Mouse (Mus musculus) lung, postnatal 0 days (tissue): ENCODE measurements around the gene Trmt5. TPM values are rescaled to one million over a fixed set of nuclear protein-coding genes. Genes with fewer than 3 reads are reported as not detected.

Experiments used
- ATAC-seq: fragments of 200-750 bp; cut with Nextera tagmentation; 2 replicates; pipeline ENCODE4 v1.8.0; 2017; ENCODE audit warnings: moderate library complexity
- DNase-seq: peaks from one replicate; pipeline ENCODE4 v3.0.0-alpha.2; 2016; ENCODE audit warnings: low spot score
- H3K27ac ChIP-seq: fragments of 300-500 bp; sonication (generic); 2 replicates; pipeline ENCODE4 v1.5.1; 2014; ENCODE audit warnings: antibody characterized with exemption, mild to moderate bottlenecking, low read length, mixed read lengths
- H3K27me3 ChIP-seq: fragments of 300-500 bp; sonication (generic); replicated peaks from 2 replicates; pipeline ENCODE4 v1.6.1; 2014; ENCODE audit warnings: low read length, mixed read lengths; ENCODE audit not compliant: insufficient read depth
- H3K36me3 ChIP-seq: fragments of 300-500 bp; sonication (generic); 2 replicates; pipeline ENCODE4 v1.6.1; 2014; ENCODE audit warnings: low read length, mixed read lengths; ENCODE audit not compliant: insufficient read depth
- H3K4me1 ChIP-seq: fragments of 300-500 bp; sonication (generic); 2 replicates; pipeline ENCODE4 v1.6.1; 2014; ENCODE audit warnings: antibody characterized with exemption, low read depth, low read length, mixed read lengths; ENCODE audit not compliant: insufficient read depth
- H3K4me2 ChIP-seq: fragments of 300-500 bp; sonication (generic); replicated peaks from 2 replicates; pipeline ENCODE4 v1.6.1; 2014; ENCODE audit warnings: low read depth, mild to moderate bottlenecking, low read length, moderate library complexity, mixed read lengths
- H3K4me3 ChIP-seq: fragments of 300-500 bp; sonication (generic); 2 replicates; pipeline ENCODE4 v1.5.1; 2014; ENCODE audit warnings: low read depth, low read length
- H3K9ac ChIP-seq: fragments of 300-500 bp; sonication (generic); replicated peaks from 2 replicates; pipeline ENCODE4 v1.6.1; 2014; ENCODE audit warnings: low read depth, mild to moderate bottlenecking
- H3K9me3 ChIP-seq: fragments of 300-500 bp; sonication (generic); 2 replicates; pipeline ENCODE4 v1.6.1; 2016; ENCODE audit warnings: low read length, mixed read lengths
- CTCF ChIP-seq: IDR thresholded peaks from 2 replicates; pipeline ENCODE4 v1.5.1; 2016; ENCODE audit warnings: antibody characterized with exemption, mild to moderate bottlenecking
- EP300 ChIP-seq: IDR thresholded peaks from 2 replicates; pipeline ENCODE4 v1.6.1; 2016; ENCODE audit warnings: antibody characterized with exemption, mild to moderate bottlenecking, control low read depth
- WGBS: fragments of 180-500 bp; shearing (Covaris S2); extraction: QIAGEN DNeasy Blood & Tissue Kit; methylation state at CpG from one replicate; pipeline ENCODE4 v1.1.7; 2014; 5-methylcytosine and 5-hydroxymethylcytosine counted together
- polyA plus RNA-seq: library from polyadenylated mRNA; unstranded; fragments of >200 nt; fragmentation: Nextera tagmentation; extraction: Ambion mirVana; gene quantifications from 2 replicates; pipeline ENCODE4 v1.2.1, GENCODE M21; 2015

Gene Trmt5
- polyA plus RNA-seq, 1 experiment from 2014 or later = 9.0 TPM

DNA sequence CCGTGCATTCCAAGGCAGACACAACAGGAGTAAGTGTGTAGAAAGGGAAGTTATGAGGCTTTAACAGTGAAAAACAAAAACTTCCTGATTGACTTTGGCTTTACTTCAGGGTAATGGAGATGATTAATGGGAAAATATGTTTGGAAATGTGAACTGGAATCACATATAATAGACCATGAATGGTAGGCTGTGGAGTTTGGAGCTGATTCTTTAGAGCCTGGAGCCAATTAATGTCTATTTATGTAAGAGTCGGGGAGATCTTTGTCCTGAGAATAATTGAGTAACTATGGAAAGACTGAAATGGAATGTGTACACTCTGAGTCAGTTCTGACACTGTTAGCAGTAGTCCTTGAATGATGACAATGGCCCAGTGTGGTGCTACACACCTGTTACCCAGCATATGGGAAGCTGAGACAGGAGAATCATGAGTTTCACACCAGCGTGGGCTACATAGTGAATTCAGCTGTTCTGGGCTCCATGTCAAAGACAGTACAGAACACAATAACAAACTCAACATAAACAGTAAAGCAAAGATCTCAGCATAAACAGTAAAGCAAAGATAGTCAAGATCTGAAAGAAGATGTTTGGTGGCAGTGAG, 21.0 kb downstream of the Trmt5 start:
- no peak overlapping the region for H3K27ac ChIP-seq
- TF ChIP-seq EP300 (no peak), CTCF (no peak)
- H3K4me3 ChIP-seq = no peak overlapping the region
- no peaks in the 10 kb centered on the region for H3K9me3 ChIP-seq
- 57% methylated on average over 3 of the region's 3 CpGs for WGBS
- ATAC-seq = no peak
- no peaks in the 10 kb centered on the region for H3K4me1 ChIP-seq
- peak; percentile 12 for DNase-seq
- no peak overlapping the region for H3K9ac ChIP-seq
- no peaks in the 10 kb centered on the region for H3K27me3 ChIP-seq
- H3K4me2 ChIP-seq = no peak overlapping the region
- H3K36me3 ChIP-seq = no peaks in the 10 kb centered on the region

DNA sequence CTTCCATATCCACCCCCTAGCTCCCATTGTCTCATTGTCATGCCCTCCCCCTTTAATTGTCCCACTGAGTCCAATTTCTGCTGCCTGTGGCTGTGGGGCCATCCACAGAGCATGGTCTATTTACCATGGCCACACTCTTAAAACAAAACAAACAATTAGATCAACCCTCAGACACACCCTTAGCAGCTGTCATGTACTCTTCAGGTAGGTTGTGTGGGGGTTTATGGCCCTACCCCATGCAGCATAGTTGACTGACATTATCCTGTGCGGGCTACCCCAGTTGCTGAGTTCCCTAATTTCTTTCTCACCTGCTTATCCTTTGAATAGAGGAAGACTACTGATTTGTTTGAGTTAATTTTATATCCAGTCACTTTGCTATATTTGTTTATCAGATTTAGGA, 26.2 kb downstream of the Trmt5 start:
- Histone ChIP-seq H3K36me3 (no peaks in the 10 kb centered on the region), H3K27ac (no peak overlapping the region), H3K4me1 (no peaks in the 10 kb centered on the region), H3K9me3 (no peaks in the 10 kb centered on the region), H3K4me2 (no peak overlapping the region), H3K27me3 (no peaks in the 10 kb centered on the region), H3K4me3 (no peak overlapping the region), H3K9ac (no peak overlapping the region)
- DNase-seq (no peak), ATAC-seq (no peak)
- WGBS = 94% methylated on average over 1 of the region's 1 CpGs
- TF ChIP-seq CTCF (no peak), EP300 (no peak)

DNA sequence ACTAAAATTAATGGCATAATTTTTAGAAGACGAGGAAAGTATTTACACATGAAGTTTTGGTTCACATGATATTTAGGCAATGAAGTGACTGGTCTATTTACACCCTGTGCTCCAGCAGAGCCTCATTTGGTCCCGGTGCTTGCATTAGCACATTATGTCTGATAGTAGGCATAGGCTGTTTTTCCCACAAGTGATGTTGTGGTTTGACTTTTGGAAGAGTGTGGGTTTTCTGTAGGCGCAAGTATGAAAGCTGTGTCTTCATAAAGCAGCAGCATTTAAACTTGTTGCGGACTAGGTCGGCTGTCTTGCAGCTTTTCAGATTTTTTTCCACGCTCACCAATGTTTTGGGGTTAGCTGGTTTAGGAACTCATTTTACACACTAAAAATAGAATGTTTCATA, 27.2 kb downstream of the Trmt5 start:
- no peaks in the 10 kb centered on the region for H3K4me1 ChIP-seq

GRCm38 (mm10) chr12:73255006-73255405, 31.5 kb downstream of the Trmt5 start:
- H3K27me3 ChIP-seq = no peaks in the 10 kb centered on the region
- ATAC-seq (no peak), DNase-seq (no peak)
- no peaks in the 10 kb centered on the region for H3K9me3 ChIP-seq
- H3K9ac ChIP-seq = no peak overlapping the region
- TF ChIP-seq EP300 (no peak), CTCF (no peak)
- H3K4me1 ChIP-seq = no peaks in the 10 kb centered on the region
- H3K27ac ChIP-seq = no peak overlapping the region
- H3K36me3 ChIP-seq = no peaks in the 10 kb centered on the region
- no peak overlapping the region for H3K4me3 ChIP-seq
- 51% methylated on average over 2 of the region's 2 CpGs for WGBS
- no peak overlapping the region for H3K4me2 ChIP-seq

More for the DNA sequence above, 27.2 kb downstream of the Trmt5 start:
- H3K4me3 ChIP-seq = no peak overlapping the region
- H3K27ac ChIP-seq = no peak overlapping the region
- H3K36me3 ChIP-seq = no peaks in the 10 kb centered on the region
- no peak for TF ChIP-seq EP300
- TF ChIP-seq CTCF = no peak
- no peaks in the 10 kb centered on the region for H3K27me3 ChIP-seq
- no peak for ATAC-seq
- no peaks in the 10 kb centered on the region for H3K9me3 ChIP-seq
- WGBS = 92% methylated on average over 6 of the region's 6 CpGs
- DNase-seq = no peak
- no peak overlapping the region for H3K9ac ChIP-seq
- H3K4me2 ChIP-seq = no peak overlapping the region

DNA sequence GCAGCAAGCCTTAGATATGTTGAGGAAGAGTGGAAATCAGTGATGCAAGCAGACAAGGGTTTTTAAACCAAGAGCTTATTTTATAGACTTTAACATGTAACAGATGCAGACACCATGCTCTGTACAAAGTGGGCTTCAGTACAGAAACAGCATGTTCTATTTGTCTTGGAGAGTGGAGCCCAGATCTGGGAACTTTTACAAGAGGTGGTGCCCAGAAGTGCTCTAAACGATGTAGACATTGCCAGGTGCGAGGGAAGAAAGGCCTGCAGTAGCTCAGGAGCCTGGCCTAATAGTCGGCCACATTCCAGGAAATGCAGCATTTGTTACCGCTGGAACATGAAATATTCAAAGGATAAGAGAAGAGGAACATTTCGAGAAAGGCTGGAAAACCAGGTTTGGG, 40.8 kb downstream of the Trmt5 start:
- no peaks in the 10 kb centered on the region for H3K9me3 ChIP-seq
- DNase-seq = no peak
- H3K9ac ChIP-seq = no peak overlapping the region
- no peak overlapping the region for H3K27ac ChIP-seq
- no peaks in the 10 kb centered on the region for H3K4me1 ChIP-seq
- no peaks in the 10 kb centered on the region for H3K36me3 ChIP-seq
- no peak for ATAC-seq
- TF ChIP-seq CTCF (no peak), EP300 (no peak)
- no peaks in the 10 kb centered on the region for H3K27me3 ChIP-seq
- H3K4me3 ChIP-seq = no peak overlapping the region
- H3K4me2 ChIP-seq = no peak overlapping the region
- 53% methylated on average over 5 of the region's 5 CpGs for WGBS

GRCm38 (mm10) chr12:73241960-73242359, 44.5 kb downstream of the Trmt5 start:
- no peaks in the 10 kb centered on the region for H3K27me3 ChIP-seq
- H3K9ac ChIP-seq = no peak overlapping the region
- no peaks in the 10 kb centered on the region for H3K4me1 ChIP-seq
- H3K4me2 ChIP-seq = no peak overlapping the region
- H3K4me3 ChIP-seq = no peak overlapping the region
- H3K27ac ChIP-seq = no peak overlapping the region
- H3K9me3 ChIP-seq = no peaks in the 10 kb centered on the region
- no peaks in the 10 kb centered on the region for H3K36me3 ChIP-seq
- ATAC-seq = peak; percentile 23
- DNase-seq = peak; percentile 42
- WGBS = 61% methylated on average over 10 of the region's 10 CpGs
- TF ChIP-seq EP300 = no peak
- TF ChIP-seq CTCF = no peak

GRCm38 (mm10) chr12:73232586-73232985, 53.9 kb downstream of the Trmt5 start:
- H3K27ac ChIP-seq = no peak overlapping the region
- no peaks in the 10 kb centered on the region for H3K27me3 ChIP-seq
- H3K4me1 ChIP-seq = no peaks in the 10 kb centered on the region
- WGBS = 65% methylated on average over 2 of the region's 2 CpGs
- DNase-seq (no peak), ATAC-seq (no peak)
- no peak overlapping the region for H3K4me3 ChIP-seq
- no peaks in the 10 kb centered on the region for H3K9me3 ChIP-seq
- no peak overlapping the region for H3K4me2 ChIP-seq
- TF ChIP-seq EP300 (no peak), CTCF (no peak)
- no peaks in the 10 kb centered on the region for H3K36me3 ChIP-seq
- H3K9ac ChIP-seq = no peak overlapping the region
